9 mouse cellular contexts compared by ENCODE assay signal in genomic region chr13:41354591-41354990, GRCm38 (mm10).
DNase-seq lines count a peak whose midpoint lies in the region; ATAC-seq lines count a peak whose summit lies in the region.
"Had no signal": no experiment of that assay in that cellular context is flagged by ENCODE, and none has a peak within 500 bp of the region (broad histone marks: within the 10 kb centered on the region; RNA-seq: fewer than 3 reads in every experiment).

No protein-coding gene starts in this region.

- no peak overlapping the region; the same call in 1 of the 2 replicates for H3K27ac ChIP-seq in heart, embryonic 13.5 days (replicated peaks)
- H3K27ac ChIP-seq in neural tube, embryonic 11.5 days (ENCODE audit: low read depth, low read length): no peak overlapping the region
- peak overlapping the region; percentile 67 for H3K27ac ChIP-seq in midbrain, embryonic 10.5 days (replicated peaks)
- H3K27ac ChIP-seq: liver, embryonic 15.5 days had no signal

- WGBS in heart, embryonic 13.5 days: 76% methylated on average over 6 of the region's 6 CpGs
- WGBS in neural tube, embryonic 11.5 days: 39% methylated on average over 6 of the region's 6 CpGs
- WGBS in midbrain, embryonic 10.5 days: 53% methylated on average over 6 of the region's 6 CpGs

- 0 out of 2 replicates have a peak overlapping the region, but pooled peaks have one; percentile 24 for H3K9ac ChIP-seq in heart, embryonic 13.5 days
- peak overlapping the region; percentile 44 for H3K9ac ChIP-seq in neural tube, embryonic 11.5 days (ENCODE audit: low read length)
- H3K9ac ChIP-seq: liver, embryonic 15.5 days had no signal

- ATAC-seq in heart, embryonic 13.5 days (ENCODE audit: extremely low read depth, insufficient number of reproducible peaks, low FRiP score, low TSS enrichment): no peak
- ATAC-seq in neural tube, embryonic 11.5 days (ENCODE audit: insufficient read depth, low FRiP score, low TSS enrichment): no peak
- ATAC-seq in erythroid progenitor cell, adult 5-6 weeks (replicated peaks; ENCODE audit: low FRiP score, poor library complexity, severe bottlenecking): no peak

- H3K27me3 ChIP-seq in heart, embryonic 13.5 days (replicated peaks): no peaks in the 10 kb centered on the region
- H3K27me3 ChIP-seq in neural tube, embryonic 11.5 days (ENCODE audit: control insufficient read depth, insufficient read depth, low read length): no peaks in the 10 kb centered on the region
- H3K27me3 ChIP-seq in midbrain, embryonic 10.5 days (ENCODE audit: low read depth, poor library complexity, severe bottlenecking): no peaks in the 10 kb centered on the region

- peak overlapping the region; percentile 81 for H3K4me2 ChIP-seq in heart, embryonic 13.5 days
- H3K4me2 ChIP-seq in neural tube, embryonic 11.5 days (ENCODE audit: low read depth): peak overlapping the region; percentile 67
- H3K4me2 ChIP-seq: liver, embryonic 15.5 days had no signal

- no peaks in the 10 kb centered on the region for H3K9me3 ChIP-seq in heart, embryonic 13.5 days
- H3K9me3 ChIP-seq in neural tube, embryonic 11.5 days (ENCODE audit: control insufficient read depth, low read length): no peaks in the 10 kb centered on the region
- H3K9me3 ChIP-seq in midbrain, embryonic 10.5 days (replicated peaks): no peaks in the 10 kb centered on the region
- H3K9me3 ChIP-seq: liver, embryonic 15.5 days had no signal

- peaks cover 62% of the 10 kb centered on the region for H3K4me1 ChIP-seq in heart, embryonic 13.5 days
- peaks cover 28% of the 10 kb centered on the region for H3K4me1 ChIP-seq in neural tube, embryonic 11.5 days (ENCODE audit: control insufficient read depth, insufficient read depth, low read length)
- peaks cover 69% of the 10 kb centered on the region for H3K4me1 ChIP-seq in midbrain, embryonic 10.5 days

- no peak for DNase-seq in heart, adult 8-10 months (ENCODE audit: low spot score)
- no peak for DNase-seq in neural tube, embryonic 11.5 days (ENCODE audit: low spot score)
- DNase-seq in neural tube, embryonic 10.5 days (ENCODE audit: extremely low spot score, low spot score): no peak
- no peak for DNase-seq in midbrain, embryonic 10.5 days (ENCODE audit: low spot score)
- no peak for DNase-seq in adrenal gland, adult 2 months
- no peak for DNase-seq in MN1 (ENCODE audit: low spot score)

- peak overlapping the region; percentile 18; the same call in 1 of the 2 replicates for H3K4me3 ChIP-seq in heart, embryonic 13.5 days
- H3K4me3 ChIP-seq in neural tube, embryonic 11.5 days (ENCODE audit: low read depth, low read length): peak overlapping the region; percentile 76
- no peak overlapping the region for H3K4me3 ChIP-seq in midbrain, embryonic 10.5 days
- H3K4me3 ChIP-seq: liver, embryonic 15.5 days had no signal

- no peaks in the 10 kb centered on the region for H3K36me3 ChIP-seq in heart, embryonic 13.5 days
- no peaks in the 10 kb centered on the region for H3K36me3 ChIP-seq in neural tube, embryonic 11.5 days (ENCODE audit: control insufficient read depth, insufficient read depth, low read length)
- H3K36me3 ChIP-seq in midbrain, embryonic 10.5 days: no peaks in the 10 kb centered on the region
- H3K36me3 ChIP-seq: liver, embryonic 15.5 days had no signal
